Mouse (Mus musculus) thymus, adult 2 months (tissue): ENCODE measurements around the gene Lrrc58.

ENCODE experiments used
- CTCF ChIP-seq: fragments of 200-500 bp; IDR thresholded peaks from 2 replicates; pipeline ENCODE4 v1.5.1; 2012; ENCODE audit warnings: mild to moderate bottlenecking, control low read depth, low read length, moderate library complexity, borderline replicate concordance; ENCODE audit not compliant: control insufficient read depth, poor library complexity, insufficient read depth; ENCODE audit errors: extremely low read depth
- POLR2A ChIP-seq: fragments of 200-500 bp; IDR thresholded peaks from 2 replicates; pipeline ENCODE4 v1.6.1; 2012; ENCODE audit warnings: mild to moderate bottlenecking, low read length, control low read depth, moderate library complexity; ENCODE audit not compliant: control insufficient read depth, poor library complexity, insufficient read depth; ENCODE audit errors: extremely low read depth

DNA sequence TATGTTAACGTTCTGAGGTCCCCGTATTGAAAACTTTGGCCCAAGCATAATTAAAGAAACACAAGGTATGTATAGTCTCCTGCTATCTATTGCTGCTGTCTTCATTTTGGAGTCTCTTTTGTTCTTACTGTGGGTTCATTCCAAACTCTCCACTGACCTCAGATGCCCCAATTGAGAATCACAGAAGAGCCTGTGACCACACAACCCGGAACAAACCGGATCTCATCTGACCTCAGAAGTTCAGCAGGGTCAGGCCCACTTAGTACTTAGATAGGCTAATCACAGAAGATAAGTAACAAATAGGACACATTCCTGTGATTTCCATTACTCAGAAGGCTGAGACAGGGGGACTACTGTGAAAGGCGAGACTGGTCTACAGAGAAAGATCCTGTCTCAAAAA lies 13.6 kb upstream of the Lrrc58 start:
- TF ChIP-seq POLR2A, result no peak
- no peak for TF ChIP-seq CTCF
